Mouse (Mus musculus) adrenal gland, adult 18-20 months (tissue): ENCODE data around the gene Gpd2. TPM values are rescaled to one million over a fixed set of nuclear protein-coding genes. Genes with fewer than 3 reads are reported as not detected.
A peak's percentile ranks its signal among the peaks of the same experiment; 100 is the strongest.

ENCODE experiments used
- DNase-seq, 2 experiments: peaks; one replicate each; pipeline ENCODE4 v3.0.0; 2021 to 2022; ENCODE audit warnings: low spot score in 2 of 2
- long read RNA-seq, 2 experiments: library from polyadenylated mRNA; stranded (forward); transcript quantifications; one replicate each; pipeline ENCODE4 v2.0.0; 2021
- total RNA-seq, 2 experiments: library from RNA; stranded (reverse); gene quantifications; 1 replicate in 1 of 2; 2 replicates in 1 of 2; pipeline ENCODE4 v1.2.3; 2021

The Gpd2 gene
- 100 to 1,000 TPM; 114 to 270 TPM for total RNA-seq
- long read RNA-seq, experiment 1, full-length matches to known transcripts = 190 of 217 reads
- long read RNA-seq, experiment 1, partial matches to known transcripts = 10 of 217 reads
- long read RNA-seq, experiment 1, other reads (novel, unspliced or antisense) = 17 of 217 reads
- long read RNA-seq, experiment 2, full-length matches to known transcripts = 392 of 433 reads
- long read RNA-seq, experiment 2, partial matches to known transcripts = 23 of 433 reads
- long read RNA-seq, experiment 2, other reads (novel, unspliced or antisense) = 18 of 433 reads

DNA sequence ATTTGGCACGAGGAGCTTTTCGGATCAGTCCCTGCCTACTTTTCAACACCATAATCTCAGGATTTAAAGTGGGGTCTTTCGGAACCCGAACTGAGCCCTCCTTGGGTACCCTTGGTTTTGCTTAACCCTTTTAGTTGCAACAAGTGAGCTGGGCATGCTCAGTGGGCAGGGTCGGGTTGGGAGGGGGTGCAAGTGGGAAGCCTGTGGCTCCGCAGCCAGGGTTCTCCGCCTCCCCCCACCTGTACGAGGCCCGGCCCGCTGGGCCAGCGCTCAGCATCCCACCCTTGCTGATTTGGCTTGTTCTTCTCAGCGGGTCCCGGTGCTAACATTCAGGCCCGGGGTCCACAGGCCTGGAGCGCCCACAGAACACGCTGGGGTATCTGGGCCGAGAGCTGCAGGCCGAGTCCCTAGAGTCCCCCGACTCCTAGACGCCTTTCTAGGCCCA is at the start of gene Gpd2:
Gene Gpd2 (plus strand): TSS at position 161 of the 445 bp plus-strand sequence.
- no peak for DNase-seq

DNA sequence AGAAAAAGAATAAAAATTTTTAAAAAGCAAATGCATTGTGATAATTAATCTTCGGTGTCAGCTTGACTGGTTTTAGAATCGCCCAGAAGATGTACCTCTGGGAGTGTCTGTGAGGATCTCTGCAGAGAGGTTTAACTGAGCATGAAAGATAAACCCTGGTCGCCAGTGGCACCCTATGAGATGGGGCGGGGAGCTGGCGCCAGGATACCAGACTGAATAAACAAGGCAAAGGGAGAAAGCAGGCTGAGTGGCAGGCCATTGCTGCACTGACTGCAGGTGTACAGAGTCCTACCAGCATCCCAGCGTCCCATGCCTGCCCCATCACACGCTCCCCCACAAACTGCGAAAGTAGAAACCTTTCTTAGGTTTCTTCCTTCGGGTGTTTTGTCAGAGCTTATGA is 49.2 kb upstream of the Gpd2 start:
- DNase-seq = no peak

DNA sequence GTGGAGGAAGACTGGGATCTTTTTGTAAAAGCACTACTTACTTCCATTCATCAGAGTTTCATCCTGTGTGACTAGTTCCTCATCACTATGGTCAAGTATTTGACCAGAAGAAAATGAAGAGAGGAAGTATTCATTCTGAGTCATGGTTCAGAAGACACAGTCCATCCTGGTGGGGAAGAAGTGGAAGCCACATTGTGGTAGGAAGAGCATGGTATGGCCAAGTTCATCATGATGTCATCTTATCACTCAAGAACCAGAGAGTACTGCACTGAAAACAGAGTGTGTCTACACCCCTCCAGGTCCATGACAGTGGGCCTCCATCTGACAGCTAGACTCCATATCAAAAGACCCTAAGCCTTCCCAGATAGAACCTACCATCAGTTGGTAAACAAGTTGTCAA is 46.6 kb upstream of the Gpd2 start:
- no peak for DNase-seq

DNA sequence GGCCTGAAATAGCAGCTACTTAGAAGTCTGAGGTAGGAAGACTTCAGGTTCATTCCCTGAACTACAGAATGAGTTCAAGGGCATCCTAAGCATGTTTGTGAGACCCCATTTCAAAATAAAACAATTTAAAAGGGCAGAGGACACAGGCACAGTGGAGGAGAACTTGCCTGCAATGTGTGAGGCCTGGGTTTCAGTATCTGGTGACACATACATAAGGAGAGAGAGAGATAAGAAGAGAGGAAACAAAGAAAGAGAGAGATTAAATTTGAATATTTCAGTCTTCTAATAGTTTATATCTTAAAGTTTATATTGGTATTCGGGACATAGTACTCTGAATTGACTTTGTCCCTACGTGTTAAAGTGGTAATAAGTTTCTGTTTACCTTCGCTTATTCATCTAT is 38.4 kb upstream of the Gpd2 start:
- DNase-seq = no peak

DNA sequence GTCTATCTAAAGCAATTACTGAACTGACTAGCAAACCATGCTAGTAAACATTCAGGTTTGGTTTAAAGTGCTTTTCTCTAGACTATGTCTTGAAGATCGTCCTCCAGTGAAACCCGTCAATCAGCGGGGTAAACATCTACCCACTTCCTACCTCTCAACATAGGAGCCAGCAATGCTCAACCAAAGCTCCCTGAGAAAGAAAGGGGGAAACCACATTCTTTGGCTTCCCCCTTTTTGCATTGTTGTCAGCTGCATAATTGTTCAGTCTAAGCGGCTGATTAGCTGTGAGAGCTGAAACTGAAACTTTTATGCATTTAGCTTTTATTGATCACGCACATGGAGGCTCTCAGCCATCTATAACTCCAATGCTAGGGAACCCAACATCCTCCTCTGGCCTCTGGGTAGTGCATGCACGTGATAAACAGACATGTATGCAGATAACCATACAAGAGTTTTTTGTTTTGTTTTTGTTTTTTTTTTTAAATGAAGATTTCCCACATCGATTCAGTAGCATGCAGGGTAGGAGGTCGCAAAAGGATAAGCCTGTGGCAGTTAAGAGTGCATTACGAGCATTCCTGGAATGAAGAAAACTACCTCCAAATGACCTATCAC is 28.9 kb upstream of the Gpd2 start:
- DNase-seq = no peak

DNA sequence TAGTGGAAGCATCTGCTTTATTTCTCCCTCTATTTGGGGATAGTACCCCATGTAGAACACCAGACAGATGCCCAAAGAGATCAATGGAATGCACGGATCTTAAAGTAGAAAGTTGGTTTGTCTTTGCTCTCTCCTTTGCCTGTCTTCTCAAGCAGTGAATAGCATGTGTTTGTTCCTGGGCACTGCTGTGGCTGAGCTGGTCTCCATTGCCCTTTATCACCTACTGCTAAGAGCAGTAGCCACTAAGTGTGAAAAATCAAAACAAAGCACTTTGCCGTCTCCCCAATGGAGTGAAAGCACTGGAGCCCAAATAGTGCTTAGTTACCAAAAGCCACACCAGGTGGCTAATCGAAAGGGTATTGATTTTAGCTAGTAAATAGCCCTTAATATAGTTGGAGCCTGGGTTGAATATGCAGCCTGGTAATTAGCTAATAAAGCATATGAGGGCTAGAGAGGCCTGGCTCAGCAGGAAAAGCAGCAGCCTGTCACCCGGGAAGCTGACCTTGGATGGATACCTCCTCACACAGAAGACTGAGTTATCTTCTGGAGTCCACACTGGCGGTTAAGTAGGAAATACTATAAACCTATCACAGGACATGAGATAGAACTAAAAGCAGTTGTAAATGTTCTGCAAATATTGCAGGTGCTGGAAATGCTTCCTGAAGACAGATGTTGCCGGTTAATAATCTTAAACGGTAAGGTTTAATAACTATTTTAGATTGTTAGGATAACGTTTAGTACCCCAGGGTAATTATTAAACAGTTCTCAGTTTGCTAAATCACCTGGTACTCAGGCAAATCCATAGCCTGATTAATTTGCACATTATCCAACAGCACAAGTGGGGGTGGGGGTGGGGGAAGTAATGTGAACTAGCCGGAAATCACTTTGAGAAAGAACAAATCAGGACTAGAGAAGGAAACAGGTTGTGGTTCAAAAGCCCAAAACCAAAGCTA is 26.1 kb upstream of the Gpd2 start:
- no peak for DNase-seq

DNA sequence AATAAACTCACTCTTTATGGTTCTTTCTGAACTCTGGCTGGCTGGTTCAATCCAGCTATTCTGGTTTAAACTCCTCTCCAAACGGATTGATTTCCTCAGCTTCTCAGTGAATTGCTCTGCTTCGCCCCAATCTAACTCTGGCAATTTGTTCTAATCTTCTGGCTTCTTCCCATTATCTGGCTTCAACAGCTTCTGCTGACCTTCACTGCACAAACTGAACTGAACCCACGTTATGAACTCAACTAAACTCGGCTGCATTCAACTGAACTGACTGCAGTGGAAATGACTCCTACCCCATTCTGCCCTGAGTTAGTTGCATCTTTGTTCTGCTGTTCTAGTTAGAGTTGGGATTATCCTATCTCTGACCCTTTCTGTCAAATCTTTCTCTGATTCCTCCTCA is 24.1 kb upstream of the Gpd2 start:
- no peak for DNase-seq

DNA sequence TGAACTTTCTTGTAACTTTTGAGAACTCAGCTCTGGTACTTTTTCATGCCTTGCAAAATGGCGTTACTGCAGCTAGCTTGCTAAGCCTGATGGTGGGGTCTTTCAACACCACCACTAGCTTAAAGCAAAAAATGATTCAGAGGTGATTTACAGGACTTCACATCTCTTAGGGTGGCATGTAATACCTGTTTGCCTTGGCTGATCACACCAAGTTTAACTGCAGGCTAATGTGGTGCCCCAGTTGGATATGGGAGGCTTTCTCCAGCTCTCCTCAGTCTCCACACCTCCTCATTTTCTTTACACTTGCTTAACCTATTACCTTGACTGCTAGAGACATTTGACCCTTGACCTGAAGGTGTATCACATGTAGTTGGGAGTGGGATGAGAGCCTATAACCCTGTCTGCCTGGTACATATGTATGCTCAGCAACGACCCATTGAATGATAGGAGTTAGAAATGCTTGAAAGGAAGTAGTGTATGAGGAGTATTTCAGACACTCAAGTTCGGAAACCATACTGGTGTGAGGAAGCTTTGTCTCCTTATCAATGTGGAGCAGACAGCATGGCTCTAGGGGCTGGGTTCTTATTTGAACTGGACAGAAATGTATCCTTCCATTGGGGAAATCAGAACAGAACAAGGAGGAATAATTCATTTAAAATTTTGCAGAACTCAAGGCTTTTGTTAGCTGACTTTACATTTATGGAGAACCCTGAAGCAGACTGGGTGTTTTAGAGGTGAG is 14.0 kb upstream of the Gpd2 start:
- DNase-seq = no peak

DNA sequence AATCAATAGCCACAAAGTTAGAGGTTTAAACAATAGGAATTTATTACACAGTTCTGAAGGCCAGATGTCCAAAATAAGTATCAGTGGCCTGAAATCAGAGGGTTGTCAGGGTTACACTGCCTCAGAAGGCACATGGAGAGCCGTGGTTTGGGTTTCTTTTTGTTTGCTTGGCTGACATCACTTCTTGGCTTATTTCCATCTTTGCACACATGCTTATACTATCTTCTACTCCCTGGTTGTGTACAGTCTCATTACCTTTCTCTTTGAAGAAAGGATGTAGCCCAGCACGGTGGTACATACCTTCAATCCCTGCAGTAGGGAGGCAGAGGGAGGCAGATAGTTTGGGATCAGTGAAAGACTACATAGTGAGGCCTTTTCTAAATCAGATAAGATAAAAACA is 12.2 kb upstream of the Gpd2 start:
- no peak for DNase-seq

DNA sequence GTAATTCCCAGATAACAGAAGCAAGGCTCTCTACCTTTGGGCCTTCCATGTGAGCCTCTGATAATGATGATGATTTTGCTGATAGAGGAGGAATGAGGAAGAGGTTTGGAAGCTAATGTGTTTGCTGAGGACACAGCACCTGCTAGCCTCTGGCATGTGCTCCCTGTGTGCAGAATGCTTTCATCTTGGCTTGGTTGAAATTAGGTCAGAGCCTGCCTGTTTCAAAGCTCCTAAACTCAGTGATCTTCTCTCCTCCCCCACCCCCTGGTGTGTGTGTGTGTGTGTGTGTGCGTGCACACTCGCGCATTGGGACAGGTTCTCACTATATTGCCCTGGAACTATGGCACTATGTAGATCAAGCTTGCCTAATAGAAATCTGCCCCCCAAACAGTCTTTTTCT is 10.0 kb upstream of the Gpd2 start:
- DNase-seq = no peak

DNA sequence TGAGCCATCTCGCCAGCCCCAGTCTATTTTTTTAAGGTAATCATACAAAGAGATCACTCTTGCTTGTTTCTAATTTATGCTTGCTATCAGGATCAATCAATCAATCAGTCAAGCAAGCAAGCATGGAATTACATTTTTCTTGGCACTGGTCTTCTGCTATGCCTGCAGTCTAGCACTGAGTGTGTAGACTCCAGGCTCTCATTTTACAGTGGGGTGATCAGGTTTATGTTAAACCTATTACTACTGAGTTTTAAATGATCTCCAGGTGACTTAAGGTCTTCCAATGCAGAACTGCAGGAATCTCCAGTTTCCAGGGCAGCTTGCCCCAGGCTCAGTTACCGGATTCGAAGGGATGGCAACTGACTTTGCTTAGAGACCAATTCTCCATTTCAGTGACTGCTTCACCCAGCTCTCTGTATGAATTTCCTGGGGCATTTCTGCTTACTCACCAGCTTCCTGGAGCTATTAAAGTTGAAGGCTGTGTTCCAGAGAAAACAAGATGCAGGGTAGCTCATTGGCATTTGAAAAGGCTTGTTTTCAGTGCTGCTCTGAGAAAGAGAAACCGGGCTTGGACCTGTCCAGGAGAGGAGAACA is 7.7 kb upstream of the Gpd2 start:
- no peak for DNase-seq

DNA sequence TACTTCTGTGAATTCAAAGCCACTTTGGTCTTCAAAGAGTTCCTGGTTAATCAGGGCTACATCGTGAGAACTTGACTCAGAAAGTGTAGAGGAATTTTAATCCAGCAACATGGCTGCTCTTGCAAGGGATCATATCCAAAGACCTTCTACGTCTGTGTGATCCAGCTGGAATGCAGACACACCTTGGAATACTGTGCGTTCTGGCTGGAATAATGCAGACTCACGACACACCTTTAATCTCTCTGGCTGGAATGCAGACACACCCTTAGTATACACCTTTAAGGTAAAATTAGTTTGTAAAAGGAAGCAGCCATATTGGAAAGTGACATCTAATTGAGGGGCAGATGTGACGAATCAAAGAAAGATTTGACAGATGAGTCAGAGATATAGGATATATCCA is 6.0 kb upstream of the Gpd2 start:
- no peak for DNase-seq

DNA sequence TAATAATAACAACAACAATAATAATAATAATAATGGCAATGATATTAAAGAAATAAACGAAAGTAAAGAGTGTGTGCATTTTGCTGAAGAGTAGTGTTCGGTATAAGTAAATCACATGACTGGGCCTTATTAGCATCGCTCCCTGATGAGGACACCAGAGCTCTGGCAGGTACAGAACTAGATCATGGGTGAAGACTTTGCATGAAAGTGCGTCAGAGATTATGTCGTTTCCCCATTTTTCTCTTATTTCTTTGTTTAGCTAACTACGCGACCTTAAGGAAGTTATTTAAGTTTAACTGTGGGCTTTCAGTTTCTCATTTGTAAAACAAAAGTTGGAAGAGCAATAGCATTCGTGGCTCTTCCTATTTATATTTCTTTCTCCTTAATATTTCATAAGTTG is 5.1 kb upstream of the Gpd2 start:
- DNase-seq = no peak

DNA sequence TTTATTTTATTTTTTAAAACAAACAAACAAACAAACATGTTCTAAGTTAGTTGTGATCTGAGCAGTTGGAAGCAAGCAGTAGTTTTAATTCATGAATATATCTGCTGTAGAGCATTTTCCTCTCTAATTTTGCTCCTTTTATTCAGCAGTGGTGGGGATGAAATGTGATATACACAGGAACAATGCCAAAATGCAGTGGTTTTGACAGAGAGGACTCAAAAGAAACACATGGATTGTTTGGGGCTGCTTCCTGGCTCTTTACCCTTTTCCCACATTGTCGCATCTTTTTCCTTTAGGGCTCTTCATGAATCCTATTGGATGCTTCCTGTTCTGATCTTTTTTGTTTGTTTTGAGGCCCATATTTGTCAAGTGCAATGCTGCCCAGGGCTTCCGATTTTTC is 1.2 kb upstream of the Gpd2 start:
- no peak for DNase-seq

DNA sequence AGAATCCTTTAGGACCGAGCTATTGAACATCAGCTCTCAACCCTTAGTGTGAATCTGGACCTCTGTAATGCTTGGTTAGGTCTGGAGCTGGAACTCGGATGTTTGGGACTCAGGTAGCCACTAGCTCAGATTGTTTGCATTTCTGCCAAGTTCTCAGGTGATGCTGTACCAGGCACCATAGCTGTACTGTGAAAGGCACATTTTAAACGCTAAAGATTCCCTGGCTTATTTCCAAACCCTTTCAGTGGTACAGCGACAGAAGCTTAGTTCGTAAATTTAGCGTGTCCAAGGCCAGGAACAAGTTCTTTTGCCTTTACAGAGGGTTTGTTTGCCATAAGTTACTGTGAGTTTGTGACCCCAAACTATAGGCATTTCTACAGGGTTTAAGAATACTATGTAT is 409 bp upstream of the Gpd2 start:
- DNase-seq = no peak

DNA sequence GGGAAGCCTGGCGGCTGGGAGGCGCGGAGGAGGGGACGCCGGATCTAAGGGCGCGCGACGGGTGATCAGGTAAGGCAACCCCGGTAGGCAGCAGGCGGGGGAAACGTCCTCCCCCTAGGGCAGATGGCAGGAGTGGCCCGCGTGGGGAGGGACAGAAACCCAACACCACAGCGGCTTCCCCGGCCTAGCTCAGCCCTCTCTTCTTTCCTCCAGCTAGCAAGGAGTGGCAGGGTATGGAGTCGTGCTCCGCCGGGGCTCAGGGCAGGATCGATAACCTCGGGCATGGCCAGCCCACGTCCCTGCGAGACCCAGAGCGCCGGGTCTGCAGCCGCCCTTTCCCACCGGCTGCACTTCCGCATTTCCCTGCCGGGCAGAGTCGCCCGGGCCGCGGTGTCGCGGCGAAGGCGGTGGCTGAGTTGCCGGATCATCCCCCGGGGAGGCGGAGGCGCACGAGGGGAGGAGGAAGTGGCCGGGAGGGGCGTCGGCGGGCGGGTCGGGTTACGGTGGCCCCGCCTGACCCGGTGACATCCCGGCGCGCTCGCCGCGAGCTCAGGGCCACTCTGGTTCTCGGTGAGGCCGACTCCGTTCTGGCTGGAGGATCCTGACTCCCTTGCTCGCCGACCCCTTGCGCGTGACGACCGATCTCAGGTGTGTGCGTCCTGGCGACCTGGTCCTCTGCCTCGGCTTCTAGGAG is 632 bp downstream of the Gpd2 start:
- DNase-seq = peak; percentile 89 to 92

DNA sequence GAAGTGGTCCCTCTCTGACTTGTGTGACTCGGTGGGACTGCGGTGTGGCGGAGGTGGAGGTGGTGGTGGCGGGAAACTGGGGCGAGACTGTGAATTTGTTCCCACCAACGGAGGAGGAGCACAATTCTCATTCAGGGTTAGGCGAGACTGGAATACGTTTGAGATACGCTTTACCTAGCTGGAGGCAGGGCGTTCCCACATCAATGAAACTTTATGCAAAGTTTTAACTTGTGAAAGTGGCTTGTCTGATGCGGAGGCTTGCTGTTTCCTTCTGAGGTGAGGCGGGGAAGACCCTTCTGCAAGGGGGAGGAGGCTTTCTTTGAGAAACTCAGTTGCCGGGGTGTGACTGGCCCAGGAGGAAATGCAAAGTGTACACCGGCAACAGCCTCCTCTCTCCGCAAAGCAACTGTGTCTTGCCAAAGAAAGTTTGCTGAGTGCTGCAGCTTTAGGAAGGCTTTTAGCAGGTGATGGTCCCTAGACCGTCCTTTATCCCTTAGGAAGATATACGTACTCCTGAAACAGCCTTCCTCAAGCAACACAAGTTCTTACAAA is 1.3 kb downstream of the Gpd2 start:
- peak; percentile 20 to 24 for DNase-seq

DNA sequence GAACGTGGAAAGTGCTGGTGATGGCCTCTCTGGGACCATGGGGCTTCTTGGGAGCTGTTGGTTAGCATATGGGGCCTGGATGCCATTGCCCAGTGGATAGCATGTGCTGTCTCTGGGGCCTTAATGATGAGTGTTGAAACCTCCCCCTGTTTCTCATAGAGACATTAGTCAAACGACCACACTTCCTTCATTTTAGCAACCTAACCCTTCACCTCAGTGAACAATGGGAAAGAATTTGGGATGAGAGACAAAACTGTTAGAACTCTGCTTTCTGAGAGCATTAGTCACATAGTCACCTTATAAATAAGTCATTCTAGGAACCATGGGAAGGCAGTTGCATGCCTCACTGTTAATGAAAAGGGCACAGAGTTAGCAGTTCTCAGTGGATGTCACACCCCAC is 1.9 kb downstream of the Gpd2 start:
- no peak for DNase-seq

DNA sequence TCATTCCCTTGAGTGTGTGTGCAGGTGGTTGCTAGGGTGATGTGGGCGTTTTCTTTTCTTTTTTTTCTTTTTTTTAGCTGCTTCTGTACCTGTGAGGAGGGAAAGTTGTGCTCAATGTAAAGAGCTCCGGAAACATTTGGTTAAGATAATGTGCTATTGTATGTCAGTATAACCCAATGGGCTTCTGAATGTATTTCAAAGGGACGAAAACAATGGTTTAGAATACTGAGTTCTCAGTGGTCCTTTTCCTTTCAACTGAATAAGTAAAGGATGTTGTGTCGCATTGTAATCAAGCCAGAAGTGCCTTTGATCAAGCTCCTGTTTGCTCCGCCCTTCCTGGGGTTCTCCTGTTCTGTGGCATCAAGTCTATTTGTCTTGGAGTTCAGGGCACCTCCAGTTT is 6.6 kb downstream of the Gpd2 start:
- DNase-seq = no peak

DNA sequence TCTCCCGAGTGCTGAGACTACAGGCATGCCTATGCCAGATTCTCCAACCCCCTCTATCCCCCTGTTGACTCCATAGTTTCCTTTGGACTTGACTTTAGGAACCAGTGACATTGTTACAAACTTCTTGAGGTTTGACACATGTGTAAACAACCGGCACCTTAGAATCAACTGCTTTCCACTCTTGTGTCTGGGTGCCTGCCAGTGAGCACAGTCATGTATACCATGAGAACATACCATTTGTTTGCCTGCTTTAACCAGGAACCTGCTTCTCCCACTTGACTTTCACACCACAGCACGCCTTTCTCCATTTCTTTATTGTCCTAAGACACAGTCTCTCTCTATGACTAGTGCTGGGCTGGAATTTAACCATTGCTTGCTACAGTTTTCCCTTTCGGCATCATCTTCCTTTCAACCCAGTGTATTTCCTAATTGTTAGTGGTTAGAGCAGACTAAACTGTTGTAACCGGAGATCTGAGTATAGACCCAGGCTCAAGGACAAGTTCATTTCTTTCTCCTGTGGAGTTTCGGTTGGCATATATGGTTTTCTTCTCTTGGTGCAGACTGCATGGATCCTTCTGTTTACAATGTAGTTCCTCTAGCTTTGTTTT is 8.4 kb downstream of the Gpd2 start:
- DNase-seq = no peak
